Mouse (Mus musculus): Measurements from ENCODE around the gene Lrfn3.

DNA sequence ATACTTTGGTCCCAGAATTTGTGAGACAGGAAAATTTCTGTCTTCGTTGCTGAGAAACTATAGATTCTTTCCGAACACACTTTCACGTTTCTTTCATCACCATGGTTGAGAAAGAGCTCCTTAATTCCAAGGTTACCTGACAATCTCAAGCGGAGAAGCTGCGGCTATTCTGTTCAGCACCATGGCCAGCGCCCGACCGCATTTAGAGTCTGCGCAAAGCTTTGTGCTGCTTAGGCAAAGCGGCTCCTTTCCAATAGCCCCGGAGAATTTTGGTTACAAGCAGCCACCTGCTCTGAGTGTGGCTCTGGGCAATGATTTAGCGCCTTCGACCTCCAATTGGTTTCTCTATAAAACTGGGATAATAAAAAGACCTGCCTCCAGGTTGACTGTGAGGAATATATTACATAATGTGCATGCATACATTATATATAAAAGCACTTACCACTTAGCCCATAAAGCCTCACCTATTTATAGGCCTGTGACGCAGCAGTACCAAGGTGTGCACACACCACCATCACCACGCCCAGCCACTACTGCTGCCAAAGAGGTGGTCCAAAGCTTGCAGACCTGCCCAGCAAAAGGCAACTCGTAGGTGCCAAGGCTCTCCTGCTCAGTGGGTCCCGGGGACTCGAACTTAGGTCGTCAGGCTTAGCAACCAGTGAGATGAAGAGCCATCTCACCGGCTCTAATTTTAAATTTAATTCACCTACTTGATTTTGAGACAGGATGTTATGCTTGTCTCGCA lies 15.8 kb downstream of the Lrfn3 start:
- TF ChIP-seq CTCF (IDR thresholded peaks at IDR 0.05; ENCODE audit: extremely low read depth, insufficient read depth, low read length) (no peak), POLR2A (IDR thresholded peaks at IDR 0.05; ENCODE audit: extremely low read depth, insufficient read depth, low read length) (no peak)
